ENCODE assay signal across 10 mouse cellular contexts in genomic region chr9:57659774-57660173, GRCm38 (mm10). TPM values are rescaled to one million over a fixed set of nuclear protein-coding genes. Genes with fewer than 3 reads are reported as not detected.
DNase-seq lines count a peak whose midpoint lies in the region; ATAC-seq lines count a peak whose summit lies in the region.
"Had no signal": no experiment of that assay in that cellular context is flagged by ENCODE, and none has a peak within 500 bp of the region (broad histone marks: within the 10 kb centered on the region; RNA-seq: fewer than 3 reads in every experiment).

No protein-coding gene starts in this region.

- H3K9me3 ChIP-seq in intestine, embryonic 14.5 days (ENCODE audit: control insufficient read depth, low read length): no peaks in the 10 kb centered on the region
- no peaks in the 10 kb centered on the region for H3K9me3 ChIP-seq in midbrain, embryonic 11.5 days (ENCODE audit: control insufficient read depth, low read length)
- H3K9me3 ChIP-seq in stomach, embryonic 16.5 days (replicated peaks; ENCODE audit: control insufficient read depth, low read length): no peaks in the 10 kb centered on the region
- H3K9me3 ChIP-seq: embryonic facial prominence, embryonic 15.5 days; stomach, embryonic 15.5 days had no signal

- peak; percentile 52 to 62 for DNase-seq in urinary bladder, adult 18-20 months (ENCODE audit: low spot score in 2 of 2)
- DNase-seq in urinary bladder, adult 2 months (ENCODE audit: low spot score): no peak
- DNase-seq in cerebellum, adult 8-10 months: peak; percentile 72
- peak; percentile 75 to 78 for DNase-seq in frontal cortex, postnatal 36 days (ENCODE audit: low spot score in 2 of 2)
- peak; percentile 75 for DNase-seq in intestine, embryonic 14.5 days (ENCODE audit: low spot score)
- peak; percentile 74 to 86 for DNase-seq in left cerebral cortex, postnatal 25 days (ENCODE audit: low spot score in 2 of 2)
- peak; percentile 92 for DNase-seq in midbrain, embryonic 11.5 days (ENCODE audit: low spot score, missing footprints)

- WGBS in intestine, embryonic 14.5 days: 19% methylated on average over 4 of the region's 4 CpGs
- WGBS in midbrain, embryonic 11.5 days: 21% methylated on average over 4 of the region's 4 CpGs
- 13% methylated on average over 4 of the region's 4 CpGs for WGBS in stomach, embryonic 16.5 days

- no peak; the same call in 1 of the 2 replicates for ATAC-seq in intestine, embryonic 14.5 days (replicated peaks; ENCODE audit: low FRiP score, low TSS enrichment, low read depth)
- peak; percentile 71; the same call in 1 of the 2 replicates for ATAC-seq in midbrain, embryonic 11.5 days (ENCODE audit: low FRiP score)
- peak; percentile 66; the same call in 1 of the 2 replicates for ATAC-seq in stomach, embryonic 16.5 days (ENCODE audit: insufficient read depth, low FRiP score)

- H3K27ac ChIP-seq in intestine, embryonic 14.5 days (ENCODE audit: low read depth): no peak overlapping the region
- H3K27ac ChIP-seq in midbrain, embryonic 11.5 days (ENCODE audit: low read depth, low read length): no peak overlapping the region
- no peak overlapping the region for H3K27ac ChIP-seq in stomach, embryonic 16.5 days (ENCODE audit: low read length)
- H3K27ac ChIP-seq: embryonic facial prominence, embryonic 15.5 days; stomach, embryonic 15.5 days had no signal

- intact Hi-C loops in left cerebral cortex, postnatal 25 days (cut with DNase I): loop anchor here (1.0 to 5.0 kb wide), 4 partner anchors 85 to 339 kb away; partner anchors contain the start of gene Cox5a

- H3K9ac ChIP-seq in intestine, embryonic 14.5 days (ENCODE audit: low read length): no peak overlapping the region
- H3K9ac ChIP-seq in midbrain, embryonic 11.5 days (ENCODE audit: low read length): no peak overlapping the region
- H3K9ac ChIP-seq in stomach, embryonic 16.5 days (ENCODE audit: low read length): no peak overlapping the region
- H3K9ac ChIP-seq: embryonic facial prominence, embryonic 15.5 days; stomach, embryonic 15.5 days had no signal

- no peaks in the 10 kb centered on the region; the same call in 1 of the 2 replicates for H3K4me1 ChIP-seq in intestine, embryonic 14.5 days (replicated peaks; ENCODE audit: control insufficient read depth, insufficient read depth, low read length)
- no peaks in the 10 kb centered on the region for H3K4me1 ChIP-seq in midbrain, embryonic 11.5 days (ENCODE audit: control insufficient read depth, insufficient read depth, low read length)
- H3K4me1 ChIP-seq in stomach, embryonic 16.5 days (ENCODE audit: control insufficient read depth, insufficient read depth, low read length): 0 out of 2 replicates have a peak, but pooled peaks cover 3% of the 10 kb centered on the region
- H3K4me1 ChIP-seq: stomach, embryonic 15.5 days had no signal

- H3K36me3 ChIP-seq in intestine, embryonic 14.5 days (ENCODE audit: control insufficient read depth, insufficient read depth, low read length): no peaks in the 10 kb centered on the region
- H3K36me3 ChIP-seq in midbrain, embryonic 11.5 days (ENCODE audit: control insufficient read depth, insufficient read depth, low read length): no peaks in the 10 kb centered on the region
- no peaks in the 10 kb centered on the region for H3K36me3 ChIP-seq in stomach, embryonic 16.5 days (ENCODE audit: control insufficient read depth, insufficient read depth, low read length)
- H3K36me3 ChIP-seq: embryonic facial prominence, embryonic 15.5 days; stomach, embryonic 15.5 days had no signal

- no peak overlapping the region for H3K4me2 ChIP-seq in intestine, embryonic 14.5 days (ENCODE audit: low read length)
- H3K4me2 ChIP-seq in midbrain, embryonic 11.5 days: no peak overlapping the region
- H3K4me2 ChIP-seq in stomach, embryonic 16.5 days (ENCODE audit: low read depth, low read length): no peak overlapping the region
- H3K4me2 ChIP-seq: embryonic facial prominence, embryonic 15.5 days; stomach, embryonic 15.5 days had no signal

- no peaks in the 10 kb centered on the region for H3K27me3 ChIP-seq in intestine, embryonic 14.5 days (replicated peaks; ENCODE audit: control insufficient read depth, insufficient read depth, low read length)
- H3K27me3 ChIP-seq in midbrain, embryonic 11.5 days (ENCODE audit: control insufficient read depth, insufficient read depth, low read length): no peaks in the 10 kb centered on the region
- H3K27me3 ChIP-seq in stomach, embryonic 16.5 days (ENCODE audit: control insufficient read depth, insufficient read depth, low read length): no peaks in the 10 kb centered on the region
- H3K27me3 ChIP-seq: stomach, embryonic 15.5 days had no signal

- H3K4me3 ChIP-seq in intestine, embryonic 14.5 days (ENCODE audit: low read depth, low read length): no peak overlapping the region
- H3K4me3 ChIP-seq in midbrain, embryonic 11.5 days (ENCODE audit: low read depth, low read length): no peak overlapping the region
- H3K4me3 ChIP-seq in stomach, embryonic 16.5 days (replicated peaks; ENCODE audit: low read length): no peak overlapping the region
- H3K4me3 ChIP-seq: embryonic facial prominence, embryonic 15.5 days; stomach, embryonic 15.5 days had no signal

RNA-seq across cellular contexts. Expression of gene Csk, which starts 6.3 kb away (rescaled TPM):
- 54.8 and 69.3 TPM in 2 replicates for polyA plus RNA-seq in urinary bladder, adult 2 months (2012; rRNA removed)
- polyA plus RNA-seq in intestine, embryonic 14.5 days (2014; fragmentation: Nextera tagmentation; extraction: Ambion mirVana): 28.0 and 31.4 TPM in 2 replicates
- 10 to 100 TPM; 35.8 to 37.8 TPM for total RNA-seq in left cerebral cortex, postnatal 25 days (2021)
- polyA plus RNA-seq in midbrain, embryonic 11.5 days (2014; fragmentation: Nextera tagmentation; extraction: Ambion mirVana): 29.2 and 32.3 TPM in 2 replicates
- 26.6 and 27.9 TPM in 2 replicates for polyA plus RNA-seq in stomach, embryonic 16.5 days (2015; fragmentation: Nextera tagmentation; extraction: Ambion mirVana)

RNA-seq across cellular contexts. Expression of gene Cyp1a2, which starts 23.7 kb away (rescaled TPM):
- not detected in 2 replicates for polyA plus RNA-seq in urinary bladder, adult 2 months (2012; rRNA removed)
- not detected in 2 replicates for polyA plus RNA-seq in intestine, embryonic 14.5 days (2014; fragmentation: Nextera tagmentation; extraction: Ambion mirVana)
- total RNA-seq in left cerebral cortex, postnatal 25 days (2021): not detected
- not detected in 2 replicates for polyA plus RNA-seq in midbrain, embryonic 11.5 days (2014; fragmentation: Nextera tagmentation; extraction: Ambion mirVana)
- not detected in 2 replicates for polyA plus RNA-seq in stomach, embryonic 16.5 days (2015; fragmentation: Nextera tagmentation; extraction: Ambion mirVana)
- polyA plus RNA-seq: embryonic facial prominence, embryonic 15.5 days; stomach, embryonic 15.5 days had no signal

RNA-seq across cellular contexts. Expression of gene Cyp1a1, which starts 28.0 kb away (rescaled TPM):
- 16.2 and 21.1 TPM in 2 replicates for polyA plus RNA-seq in urinary bladder, adult 2 months (2012; rRNA removed)
- not detected in 2 replicates for polyA plus RNA-seq in intestine, embryonic 14.5 days (2014; fragmentation: Nextera tagmentation; extraction: Ambion mirVana)
- under 1 TPM in 1 of 2 experiments, not detected in 1; 0.14 TPM for total RNA-seq in left cerebral cortex, postnatal 25 days (2021)
- not detected in 2 replicates for polyA plus RNA-seq in midbrain, embryonic 11.5 days (2014; fragmentation: Nextera tagmentation; extraction: Ambion mirVana)
- polyA plus RNA-seq in stomach, embryonic 16.5 days (2015; fragmentation: Nextera tagmentation; extraction: Ambion mirVana): 0.05 TPM in 1 of 2 replicates, not detected in the other
- polyA plus RNA-seq: stomach, embryonic 15.5 days had no signal

RNA-seq across cellular contexts. Expression of gene Lman1l, which starts 39.2 kb away (rescaled TPM):
- polyA plus RNA-seq in urinary bladder, adult 2 months (2012; rRNA removed): 0.03 and 0.07 TPM in 2 replicates
- not detected in 2 replicates for polyA plus RNA-seq in intestine, embryonic 14.5 days (2014; fragmentation: Nextera tagmentation; extraction: Ambion mirVana)
- total RNA-seq in left cerebral cortex, postnatal 25 days (2021): not detected
- polyA plus RNA-seq in midbrain, embryonic 11.5 days (2014; fragmentation: Nextera tagmentation; extraction: Ambion mirVana): 0.08 TPM in 1 of 2 replicates, not detected in the other
- polyA plus RNA-seq in stomach, embryonic 16.5 days (2015; fragmentation: Nextera tagmentation; extraction: Ambion mirVana): not detected in 2 replicates
- polyA plus RNA-seq: embryonic facial prominence, embryonic 15.5 days; stomach, embryonic 15.5 days had no signal

RNA-seq across cellular contexts. Expression of gene Edc3, which starts 48.6 kb away (rescaled TPM):
- polyA plus RNA-seq in urinary bladder, adult 2 months (2012; rRNA removed): 12.3 and 13.8 TPM in 2 replicates
- polyA plus RNA-seq in intestine, embryonic 14.5 days (2014; fragmentation: Nextera tagmentation; extraction: Ambion mirVana): 25.1 and 25.7 TPM in 2 replicates
- total RNA-seq in left cerebral cortex, postnatal 25 days (2021): 10 to 100 TPM; 12.9 to 13.5 TPM
- polyA plus RNA-seq in midbrain, embryonic 11.5 days (2014; fragmentation: Nextera tagmentation; extraction: Ambion mirVana): 27.7 and 30.0 TPM in 2 replicates
- 28.6 and 32.9 TPM in 2 replicates for polyA plus RNA-seq in stomach, embryonic 16.5 days (2015; fragmentation: Nextera tagmentation; extraction: Ambion mirVana)

Comparison
In these comparisons a context has a peak if more than half of its experiments do, and no peak if none do; other contexts are left out.
1. RNA of gene Cyp1a1, which starts 28.0 kb away (polyA plus RNA-seq): 16.2 to 21.1 TPM in urinary bladder, adult 2 months; 0.05 TPM in stomach, embryonic 16.5 days, not detected in intestine, embryonic 14.5 days and not detected in midbrain, embryonic 11.5 days; every median in the first group is over 10 times any median in the second.